Mouse (Mus musculus) forebrain, embryonic 13.5 days (tissue): ENCODE measurements around the gene Muc13. TPM values are rescaled to one million over a fixed set of nuclear protein-coding genes. Genes with fewer than 3 reads are reported as not detected.

Experiments used
- ATAC-seq: fragments of 200-750 bp; cut with Nextera tagmentation; 2 replicates; pipeline ENCODE4 v1.8.0; 2017
- H3K27ac ChIP-seq: fragments of 300-500 bp; sonication (generic); 2 replicates; pipeline ENCODE4 v1.5.1; 2015; ENCODE audit warnings: inconsistent platforms, mild to moderate bottlenecking, moderate library complexity
- H3K27me3 ChIP-seq: fragments of 300-500 bp; sonication (generic); 2 replicates; pipeline ENCODE4 v1.6.1; 2015; ENCODE audit warnings: mild to moderate bottlenecking, inconsistent platforms
- H3K36me3 ChIP-seq: fragments of 300-500 bp; sonication (generic); 2 replicates; pipeline ENCODE4 v1.6.1; 2015; ENCODE audit warnings: mild to moderate bottlenecking, inconsistent platforms; ENCODE audit not compliant: poor library complexity, severe bottlenecking
- H3K4me1 ChIP-seq: fragments of 300-500 bp; sonication (generic); 2 replicates; pipeline ENCODE4 v1.6.1; 2015; ENCODE audit warnings: inconsistent platforms
- H3K4me2 ChIP-seq: fragments of 300-500 bp; sonication (generic); 2 replicates; pipeline ENCODE4 v1.6.1; 2015; ENCODE audit warnings: inconsistent platforms, mild to moderate bottlenecking, moderate library complexity
- H3K4me3 ChIP-seq: fragments of 300-500 bp; sonication (generic); 2 replicates; pipeline ENCODE4 v1.5.1; 2015; ENCODE audit warnings: mild to moderate bottlenecking, inconsistent platforms
- H3K9ac ChIP-seq: fragments of 300-500 bp; sonication (generic); 2 replicates; pipeline ENCODE4 v1.6.1; 2015; ENCODE audit warnings: mild to moderate bottlenecking, inconsistent platforms
- H3K9me3 ChIP-seq: fragments of 300-500 bp; sonication (generic); replicated peaks from 2 replicates; pipeline ENCODE4 v1.6.1; 2016; ENCODE audit warnings: inconsistent platforms
- WGBS: fragments of 180-500 bp; shearing (Covaris S2); methylation state at CpG from one replicate; pipeline ENCODE4 v1.1.7; 2015; 5-methylcytosine and 5-hydroxymethylcytosine counted together
- polyA plus RNA-seq: library from polyadenylated mRNA; unstranded; fragments of >200 nt; fragmentation: Nextera tagmentation; extraction: Ambion mirVana; gene quantifications from 2 replicates; pipeline ENCODE4 v1.2.1, GENCODE M21; 2015

Muc13 gene
- polyA plus RNA-seq, 1 experiment from 2014 or later = not detected

- Histone ChIP-seq H3K4me1 (peaks cover 4% of the 10 kb centered on the region; the same call in 1 of the 2 replicates), H3K36me3 (no peaks in the 10 kb centered on the region), H3K4me3 (no peak overlapping the region), H3K9me3 (no peaks in the 10 kb centered on the region), H3K27me3 (no peaks in the 10 kb centered on the region), H3K27ac (no peak overlapping the region), H3K9ac (no peak overlapping the region), H3K4me2 (no peak overlapping the region)
- WGBS = 60% methylated on average over 3 of the region's 3 CpGs
- ATAC-seq = no peak
Observed at GRCm38 (mm10) chr16:33774972-33775371, 18.9 kb upstream of the Muc13 start.

- Histone ChIP-seq H3K4me1 (peaks cover 4% of the 10 kb centered on the region; the same call in 1 of the 2 replicates), H3K9me3 (no peaks in the 10 kb centered on the region), H3K36me3 (no peaks in the 10 kb centered on the region), H3K9ac (no peak overlapping the region), H3K4me2 (no peak overlapping the region), H3K4me3 (no peak overlapping the region), H3K27ac (no peak overlapping the region), H3K27me3 (no peaks in the 10 kb centered on the region)
- ATAC-seq = no peak
- WGBS = 92% methylated on average over 1 of the region's 1 CpGs
Observed at GRCm38 (mm10) chr16:33775733-33776335, 18.0 kb upstream of the Muc13 start.

GRCm38 (mm10) chr16:33776766-33777529 is 16.9 kb upstream of the Muc13 start:
- Histone ChIP-seq H3K4me3 (no peak overlapping the region), H3K4me2 (no peak overlapping the region), H3K27ac (no peak overlapping the region), H3K9me3 (no peaks in the 10 kb centered on the region), H3K9ac (no peak overlapping the region), H3K27me3 (no peaks in the 10 kb centered on the region), H3K4me1 (peaks cover 4% of the 10 kb centered on the region; the same call in 1 of the 2 replicates), H3K36me3 (no peaks in the 10 kb centered on the region)
- WGBS = 87% methylated on average over 7 of the region's 7 CpGs
- ATAC-seq = no peak

- ATAC-seq = no peak
- peaks cover 4% of the 10 kb centered on the region; the same call in 1 of the 2 replicates for H3K4me1 ChIP-seq
- no peak overlapping the region for H3K9ac ChIP-seq
- H3K27me3 ChIP-seq = no peaks in the 10 kb centered on the region
- H3K27ac ChIP-seq = no peak overlapping the region
- 92% methylated on average over 6 of the region's 6 CpGs for WGBS
- H3K4me2 ChIP-seq = no peak overlapping the region
- H3K36me3 ChIP-seq = no peaks in the 10 kb centered on the region
- H3K4me3 ChIP-seq = no peak overlapping the region
- no peaks in the 10 kb centered on the region for H3K9me3 ChIP-seq
Observed at GRCm38 (mm10) chr16:33777607-33778006, 16.2 kb upstream of the Muc13 start.

- H3K4me2 ChIP-seq = no peak overlapping the region
- H3K4me1 ChIP-seq = no peaks in the 10 kb centered on the region
- WGBS = 78% methylated on average over 5 of the region's 5 CpGs
- no peak overlapping the region for H3K27ac ChIP-seq
- ATAC-seq = no peak
- no peaks in the 10 kb centered on the region for H3K36me3 ChIP-seq
- no peaks in the 10 kb centered on the region for H3K27me3 ChIP-seq
- H3K9ac ChIP-seq = no peak overlapping the region
- no peak overlapping the region for H3K4me3 ChIP-seq
- no peaks in the 10 kb centered on the region for H3K9me3 ChIP-seq
Observed at GRCm38 (mm10) chr16:33781789-33782728, 11.8 kb upstream of the Muc13 start.

GRCm38 (mm10) chr16:33782729-33783091 is 11.1 kb upstream of the Muc13 start:
- H3K27ac ChIP-seq = no peak overlapping the region
- H3K9ac ChIP-seq = no peak overlapping the region
- H3K4me2 ChIP-seq = no peak overlapping the region
- H3K9me3 ChIP-seq = no peaks in the 10 kb centered on the region
- no peaks in the 10 kb centered on the region for H3K36me3 ChIP-seq
- no peaks in the 10 kb centered on the region for H3K27me3 ChIP-seq
- no peak overlapping the region for H3K4me3 ChIP-seq
- ATAC-seq = no peak
- 95% methylated on average over 1 of the region's 1 CpGs for WGBS
- no peaks in the 10 kb centered on the region for H3K4me1 ChIP-seq

GRCm38 (mm10) chr16:33784547-33784946 is 9.3 kb upstream of the Muc13 start:
- WGBS = 89% methylated on average over 1 of the region's 1 CpGs

GRCm38 (mm10) chr16:33785092-33785704 is 8.6 kb upstream of the Muc13 start:
- H3K9me3 ChIP-seq = no peaks in the 10 kb centered on the region
- H3K27ac ChIP-seq = no peak overlapping the region
- H3K36me3 ChIP-seq = no peaks in the 10 kb centered on the region
- no peak overlapping the region for H3K9ac ChIP-seq
- H3K4me2 ChIP-seq = no peak overlapping the region
- no peaks in the 10 kb centered on the region for H3K27me3 ChIP-seq
- H3K4me1 ChIP-seq = no peaks in the 10 kb centered on the region
- 84% methylated on average over 8 of the region's 8 CpGs for WGBS
- H3K4me3 ChIP-seq = no peak overlapping the region
- ATAC-seq = no peak

More at GRCm38 (mm10) chr16:33784547-33784946, 9.3 kb upstream of the Muc13 start:
- Histone ChIP-seq H3K4me1 (no peaks in the 10 kb centered on the region), H3K4me2 (no peak overlapping the region), H3K4me3 (no peak overlapping the region), H3K9ac (no peak overlapping the region), H3K27ac (no peak overlapping the region), H3K36me3 (no peaks in the 10 kb centered on the region), H3K27me3 (no peaks in the 10 kb centered on the region), H3K9me3 (no peaks in the 10 kb centered on the region)
- ATAC-seq = no peak

GRCm38 (mm10) chr16:33786657-33787390 is 7.0 kb upstream of the Muc13 start:
- WGBS = 85% methylated on average over 7 of the region's 7 CpGs
- H3K4me1 ChIP-seq = no peaks in the 10 kb centered on the region
- no peak overlapping the region for H3K4me3 ChIP-seq
- H3K27me3 ChIP-seq = no peaks in the 10 kb centered on the region
- no peaks in the 10 kb centered on the region for H3K36me3 ChIP-seq
- ATAC-seq = no peak
- H3K4me2 ChIP-seq = no peak overlapping the region
- H3K9me3 ChIP-seq = no peaks in the 10 kb centered on the region
- no peak overlapping the region for H3K9ac ChIP-seq
- no peak overlapping the region for H3K27ac ChIP-seq

GRCm38 (mm10) chr16:33795106-33795505 is 1.3 kb downstream of the Muc13 start:
- no peak overlapping the region for H3K4me3 ChIP-seq
- H3K9me3 ChIP-seq = no peaks in the 10 kb centered on the region
- 89% methylated on average over 4 of the region's 4 CpGs for WGBS
- H3K36me3 ChIP-seq = no peaks in the 10 kb centered on the region
- H3K27ac ChIP-seq = no peak overlapping the region
- no peak for ATAC-seq
- no peak overlapping the region for H3K4me2 ChIP-seq
- H3K27me3 ChIP-seq = no peaks in the 10 kb centered on the region
- no peaks in the 10 kb centered on the region for H3K4me1 ChIP-seq
- H3K9ac ChIP-seq = no peak overlapping the region

- Histone ChIP-seq H3K4me1 (no peaks in the 10 kb centered on the region), H3K9me3 (no peaks in the 10 kb centered on the region), H3K4me3 (no peak overlapping the region), H3K9ac (no peak overlapping the region), H3K27ac (no peak overlapping the region), H3K27me3 (no peaks in the 10 kb centered on the region), H3K36me3 (no peaks in the 10 kb centered on the region), H3K4me2 (no peak overlapping the region)
- WGBS = 87% methylated on average over 6 of the region's 6 CpGs
- ATAC-seq = no peak
Observed at GRCm38 (mm10) chr16:33795887-33796286, 2.0 kb downstream of the Muc13 start.
